Mouse (Mus musculus) kidney, adult 2 months (tissue): ENCODE measurements around the gene Fgd4. TPM values are rescaled to one million over a fixed set of nuclear protein-coding genes. Genes with fewer than 3 reads are reported as not detected.
A peak's percentile ranks its signal among the peaks of the same experiment; 100 is the strongest.
"Not testable (repeated sequence)": the region's sequence is repeated elsewhere in the genome, so short reads cannot be mapped to it uniquely, and the experiment has no call there.

Experiments used
- DNase-seq: peaks from one replicate; pipeline ENCODE4 v3.0.0; 2021
- H3K27ac ChIP-seq: fragments of 200-500 bp; 2 replicates; pipeline ENCODE4 v1.5.1; 2012; ENCODE audit warnings: low read depth, low read length, control low read depth, inconsistent platforms; ENCODE audit not compliant: insufficient read depth
- H3K27me3 ChIP-seq: fragments of 200-500 bp; replicated peaks from 2 replicates; pipeline ENCODE4 v1.6.1; 2012; ENCODE audit warnings: mild to moderate bottlenecking, moderate library complexity, low read length, inconsistent platforms; ENCODE audit not compliant: control insufficient read depth, insufficient read depth
- H3K36me3 ChIP-seq: fragments of 200-500 bp; 2 replicates; pipeline ENCODE4 v1.6.1; 2012; ENCODE audit warnings: mild to moderate bottlenecking, moderate library complexity, low read length, inconsistent platforms; ENCODE audit not compliant: control insufficient read depth, insufficient read depth
- H3K4me1 ChIP-seq: fragments of 200-500 bp; 2 replicates; pipeline ENCODE4 v1.6.1; 2011; ENCODE audit warnings: low read length; ENCODE audit not compliant: control insufficient read depth, insufficient read depth
- H3K4me3 ChIP-seq: fragments of 200-500 bp; 2 replicates; pipeline ENCODE4 v1.5.1; 2011; ENCODE audit warnings: mild to moderate bottlenecking, low read depth, low read length, control low read depth; ENCODE audit not compliant: insufficient read depth
- CTCF ChIP-seq: fragments of 200-500 bp; conservative IDR thresholded peaks from 2 replicates; pipeline ENCODE4 v1.5.1; 2011; ENCODE audit warnings: low read depth, mild to moderate bottlenecking, control low read depth, low read length, moderate library complexity, mixed read lengths; ENCODE audit not compliant: insufficient read depth, insufficient read length
- POLR2A ChIP-seq: fragments of 200-500 bp; IDR thresholded peaks from one replicate; pipeline ENCODE4 v1.6.1; 2011; ENCODE audit warnings: low read depth, low read length, control low read depth
- WGBS: fragments of 180-500 bp; shearing (Covaris S2); methylation state at CpG from one replicate; pipeline ENCODE4 v1.1.7; 2018; 5-methylcytosine and 5-hydroxymethylcytosine counted together
- polyA plus RNA-seq: library from polyadenylated mRNA; depleted of rRNA; stranded (reverse); fragments of >200 nt; gene quantifications from 2 replicates; pipeline ENCODE4 v1.2.3, GENCODE M21; 2012

Fgd4 gene
- polyA plus RNA-seq, 1 experiment: 7.0 TPM

- no peak overlapping the region for H3K27ac ChIP-seq
- WGBS: 24% methylated on average over 3 of the region's 3 CpGs
- no peak overlapping the region for H3K4me3 ChIP-seq
- no peak for TF ChIP-seq POLR2A
- no peak for TF ChIP-seq CTCF
- DNase-seq: peak; percentile 25
- no peaks in the 10 kb centered on the region; the same call in 1 of the 2 replicates for H3K27me3 ChIP-seq
- H3K4me1 ChIP-seq: no peaks in the 10 kb centered on the region
- no peaks in the 10 kb centered on the region for H3K36me3 ChIP-seq
These were observed 57.4 kb downstream of the Fgd4 start for GRCm38 (mm10) chr16:16542956-16543441.

- 74% methylated on average over 2 of the region's 2 CpGs for WGBS
- H3K27ac ChIP-seq, H3K27me3 ChIP-seq, DNase-seq, H3K4me3 ChIP-seq, H3K36me3 ChIP-seq, H3K4me1 ChIP-seq: not testable (repeated sequence)
These were observed 61.0 kb downstream of the Fgd4 start for GRCm38 (mm10) chr16:16539396-16539795.

GRCm38 (mm10) chr16:16535232-16535631 is 65.1 kb downstream of the Fgd4 start:
- Histone ChIP-seq H3K27ac (no peak overlapping the region), H3K27me3 (no peaks in the 10 kb centered on the region), H3K4me1 (no peaks in the 10 kb centered on the region), H3K36me3 (no peaks in the 10 kb centered on the region), H3K4me3 (no peak overlapping the region)
- no peak for DNase-seq
- TF ChIP-seq POLR2A (no peak), CTCF (0 out of 2 replicates have a peak, but pooled peaks have one; percentile 7)
- WGBS: 58% methylated on average over 2 of the region's 2 CpGs

- TF ChIP-seq CTCF: no peak
- TF ChIP-seq POLR2A: no peak
- Histone ChIP-seq H3K27me3 (no peaks in the 10 kb centered on the region), H3K27ac (no peak overlapping the region), H3K4me3 (no peak overlapping the region), H3K36me3 (no peaks in the 10 kb centered on the region), H3K4me1 (peaks cover 17% of the 10 kb centered on the region)
- WGBS: 42% methylated on average over 3 of the region's 3 CpGs
- peak; percentile 28 for DNase-seq
These were observed 72.3 kb downstream of the Fgd4 start for GRCm38 (mm10) chr16:16528014-16528413.

GRCm38 (mm10) chr16:16527267-16527666 is 73.1 kb downstream of the Fgd4 start:
- peak; percentile 82 for DNase-seq
- TF ChIP-seq CTCF: no peak
- Histone ChIP-seq H3K4me1 (peaks cover 17% of the 10 kb centered on the region), H3K27ac (peak overlapping the region; percentile 71), H3K27me3 (no peaks in the 10 kb centered on the region), H3K4me3 (0 out of 2 replicates have a peak overlapping the region, but pooled peaks have one; percentile 37), H3K36me3 (no peaks in the 10 kb centered on the region)
- 30% methylated on average over 8 of the region's 8 CpGs for WGBS

DNA sequence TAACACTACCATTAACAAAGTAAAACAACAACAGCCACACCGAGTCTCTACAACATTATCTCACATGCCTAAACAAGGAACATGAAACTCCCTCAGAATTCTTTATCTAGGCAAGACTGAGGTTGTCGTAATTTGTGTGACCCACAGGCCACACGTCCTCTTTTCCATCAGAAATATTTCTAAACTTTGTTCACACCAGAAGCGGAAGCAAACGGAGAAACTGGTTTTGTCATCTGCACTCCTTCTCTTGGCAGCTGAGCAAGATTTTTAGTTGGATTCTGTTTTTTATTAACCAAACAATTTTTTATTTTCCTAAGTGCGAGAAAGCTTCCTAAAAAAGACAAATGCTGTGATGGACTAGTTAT is 73.6 kb downstream of the Fgd4 start:
- Histone ChIP-seq H3K27ac (peak overlapping the region; percentile 79), H3K4me3 (no peak overlapping the region), H3K27me3 (no peaks in the 10 kb centered on the region), H3K4me1 (peaks cover 17% of the 10 kb centered on the region), H3K36me3 (no peaks in the 10 kb centered on the region)
- WGBS: 9% methylated on average over 6 of the region's 6 CpGs
- TF ChIP-seq CTCF (no peak), POLR2A (no peak)
- DNase-seq: peak; percentile 67

- H3K27ac ChIP-seq: peak overlapping the region; percentile 79
- H3K4me1 ChIP-seq: peaks cover 17% of the 10 kb centered on the region
- WGBS: 35% methylated on average over 6 of the region's 6 CpGs
- peak; percentile 18 for DNase-seq
- H3K27me3 ChIP-seq: no peaks in the 10 kb centered on the region
- peak overlapping the region; percentile 16; the same call in 1 of the 2 replicates for H3K4me3 ChIP-seq
- TF ChIP-seq CTCF (no peak), POLR2A (no peak)
- no peaks in the 10 kb centered on the region for H3K36me3 ChIP-seq
These were observed 74.1 kb downstream of the Fgd4 start for GRCm38 (mm10) chr16:16526097-16526740.
